Mouse (Mus musculus) Patski (cell line): Measurements from ENCODE around the gene Gnptab. TPM values are rescaled to one million over a fixed set of nuclear protein-coding genes. Genes with fewer than 3 reads are reported as not detected.
"Not testable (repeated sequence)": the region's sequence is repeated elsewhere in the genome, so short reads cannot be mapped to it uniquely, and the experiment has no call there.

ENCODE experiments used
- ATAC-seq: fragments of 100-300 bp; one replicate; pipeline ENCODE4 v1.8.0; 2021
- CTCF ChIA-PET: fragments of 350-600 bp; sonication (Branson Sonifier 250); formaldehyde crosslinking; loops from one replicate; lab custom pipeline; 2022; ENCODE audit warnings: inconsistent platforms; lab: Charles Lee
- POLR2A ChIA-PET: fragments of 350-600 bp; sonication (Branson Sonifier 250); formaldehyde crosslinking; loops from one replicate; lab custom pipeline; 2022; ENCODE audit warnings: antibody characterized with exemption, inconsistent platforms; lab: Charles Lee
- DNase-seq: peaks from one replicate; pipeline ENCODE4 v3.0.0-alpha.2; 2011; ENCODE audit warnings: low read depth, low spot score
- H3K27me3 ChIP-seq: fragments of 371-371 bp; one replicate; pipeline ENCODE4 v1.5.1; 2021
- CTCF ChIP-seq: fragments of 100-300 bp; IDR thresholded peaks from one replicate; pipeline ENCODE4 v1.5.1; 2021
- in situ Hi-C: fragments of 300-500 bp; cut with MboI; formaldehyde crosslinking; loops from 3 replicates; pipeline ENCODE4 v1.11.1; 2018; ENCODE audit warnings: low pct_unique_long_range_greater_than_20kb, mixed read lengths
- polyA plus RNA-seq: library from polyadenylated mRNA; unstranded; gene quantifications from one replicate; pipeline ENCODE4 v1.2.3, GENCODE M21; 2021

The Gnptab gene
- polyA plus RNA-seq, 1 experiment from 2014 or later, result 26.3 TPM

- CTCF ChIA-PET, result no interaction called here
- no peak for DNase-seq
- no peak for TF ChIP-seq CTCF
- H3K27me3 ChIP-seq, result no peaks in the 10 kb centered on the region
- ATAC-seq, result no peak
- in situ Hi-C loops, result loop anchor here (25.0 kb wide), 1 partner anchor 635 kb away; no protein-coding TSS in a partner anchor
- POLR2A ChIA-PET, result no interaction called here
These were observed 26.4 kb upstream of the Gnptab start for GRCm38 (mm10) chr10:88352549-88352948.

GRCm38 (mm10) chr10:88354599-88354998 is 24.3 kb upstream of the Gnptab start:
- in situ Hi-C loops, result loop anchor here (25.0 kb wide), 1 partner anchor 633 kb away; no protein-coding TSS in a partner anchor
- DNase-seq (no peak), ATAC-seq (no peak)
- no peaks in the 10 kb centered on the region for H3K27me3 ChIP-seq
- ChIA-PET POLR2A (no interaction called here), CTCF (interaction anchor here (1.5 kb wide), 1 partner anchor 9 kb away, joined by 4 read pairs; no protein-coding TSS in a partner anchor)
- no peak for TF ChIP-seq CTCF

DNA sequence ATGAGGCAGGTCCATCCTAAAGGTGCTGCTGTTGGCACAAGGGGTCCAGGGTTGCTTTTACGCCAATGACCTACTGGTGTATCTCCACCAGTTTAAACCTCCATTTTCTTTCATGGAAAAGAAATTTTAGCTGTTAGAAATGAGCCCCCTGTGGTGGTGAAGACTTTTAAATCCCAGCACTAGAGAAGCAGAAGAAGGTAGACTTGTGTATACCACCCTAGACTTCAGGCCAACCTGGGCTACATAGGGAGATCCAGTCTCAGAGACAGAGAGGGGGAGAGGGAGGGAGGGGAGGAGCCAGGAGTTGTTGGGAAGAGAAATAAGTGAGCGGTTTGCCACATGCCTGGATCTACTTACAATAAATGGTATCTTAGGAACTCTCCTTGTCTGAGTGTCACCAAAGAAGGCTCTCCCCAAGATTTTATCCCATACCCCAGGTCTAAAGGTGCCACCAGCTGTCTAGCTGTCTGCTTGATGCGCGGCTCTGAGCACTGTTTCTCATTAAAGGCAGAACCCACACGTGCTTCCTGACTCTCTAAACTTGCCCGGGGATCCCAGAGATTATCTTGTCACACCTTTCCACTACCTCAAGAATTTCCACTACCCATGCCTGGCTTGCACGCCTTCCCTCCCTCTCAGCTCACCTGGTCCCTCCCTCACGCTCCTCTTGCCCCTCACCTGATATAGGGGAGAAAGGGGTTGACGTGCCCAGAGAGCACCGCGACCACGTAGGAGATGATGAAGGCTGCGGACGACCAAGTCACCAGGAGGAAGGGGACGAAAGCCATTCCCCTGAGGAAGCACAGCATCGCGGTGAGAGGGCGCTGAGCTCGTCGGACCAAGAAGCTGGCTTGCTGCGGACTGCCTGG is 22.6 kb upstream of the Gnptab start:
- CTCF ChIA-PET, result interaction anchor here (1.4 to 1.8 kb wide), 3 partner anchors 11 to 777 kb away, joined by 4 to 5 read pairs (median 4); no protein-coding TSS in a partner anchor
- TF ChIP-seq CTCF, result no peak
- ATAC-seq (no peak), DNase-seq (no peak)
- POLR2A ChIA-PET, result no interaction called here
- no peaks in the 10 kb centered on the region for H3K27me3 ChIP-seq
- in situ Hi-C loops, result loop anchor here (25.0 kb wide), 1 partner anchor 631 kb away; no protein-coding TSS in a partner anchor

DNA sequence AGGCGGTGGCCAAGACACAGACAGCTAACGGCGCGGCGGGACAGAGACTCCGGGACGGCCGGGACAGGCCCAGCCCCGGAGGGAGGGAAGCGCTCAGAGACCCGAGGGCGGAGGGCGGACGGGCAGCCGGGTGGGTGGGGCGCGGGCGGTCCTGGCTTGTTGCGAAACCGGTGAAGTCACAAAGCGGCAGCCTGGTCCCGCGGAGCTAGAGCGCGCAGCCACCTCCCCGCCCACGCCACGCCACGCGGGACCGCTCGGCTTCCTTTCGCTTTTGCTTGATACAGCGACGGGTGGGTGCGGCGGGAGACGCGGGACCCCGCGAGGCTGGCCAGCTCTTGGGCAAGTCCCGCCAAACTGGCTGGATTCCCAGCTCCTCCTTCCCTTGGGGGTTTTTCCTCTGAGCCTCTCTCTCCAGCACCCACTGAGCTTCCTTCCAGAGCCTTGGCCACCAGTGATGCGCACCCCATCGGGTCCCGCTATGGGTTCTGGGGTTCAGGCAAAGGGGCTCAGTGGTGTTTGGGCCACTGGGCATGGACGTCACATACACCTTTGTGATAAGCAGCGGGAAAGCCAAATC is 21.9 kb upstream of the Gnptab start:
- in situ Hi-C loops, result loop anchor here (25.0 kb wide), 1 partner anchor 630 kb away; no protein-coding TSS in a partner anchor
- ChIA-PET POLR2A (no interaction called here), CTCF (interaction anchor here (1.1 to 1.8 kb wide), 3 partner anchors 22 to 778 kb away, joined by 3 to 5 read pairs (median 4); partner anchors contain the start of genes Dram1 and Gnptab)
- ATAC-seq (peak; percentile 91), DNase-seq (peak; percentile 10)
- TF ChIP-seq CTCF, result no peak
- no peaks in the 10 kb centered on the region for H3K27me3 ChIP-seq

GRCm38 (mm10) chr10:88362218-88362617 is 16.7 kb upstream of the Gnptab start:
- DNase-seq (no peak), ATAC-seq (no peak)
- no peak for TF ChIP-seq CTCF
- in situ Hi-C loops, result loop anchor here (25.0 kb wide), 1 partner anchor 625 kb away; no protein-coding TSS in a partner anchor
- CTCF ChIA-PET, result no interaction called here
- POLR2A ChIA-PET, result no interaction called here
- peaks cover 7% of the 10 kb centered on the region for H3K27me3 ChIP-seq

- DNase-seq (no peak), ATAC-seq (no peak)
- TF ChIP-seq CTCF, result no peak
- CTCF ChIA-PET, result no interaction called here
- in situ Hi-C loops, result loop anchor here (25.0 kb wide), 1 partner anchor 623 kb away; no protein-coding TSS in a partner anchor
- POLR2A ChIA-PET, result no interaction called here
- H3K27me3 ChIP-seq, result peaks cover 7% of the 10 kb centered on the region
These were observed 14.7 kb upstream of the Gnptab start for GRCm38 (mm10) chr10:88364221-88364620.

GRCm38 (mm10) chr10:88369233-88369632 is 9.7 kb upstream of the Gnptab start:
- DNase-seq (no peak), ATAC-seq (no peak)
- ChIA-PET CTCF (no interaction called here), POLR2A (no interaction called here)
- in situ Hi-C loops, result loop anchor here (25.0 kb wide), 1 partner anchor 618 kb away; no protein-coding TSS in a partner anchor
- no peak for TF ChIP-seq CTCF
- H3K27me3 ChIP-seq, result no peaks in the 10 kb centered on the region

DNA sequence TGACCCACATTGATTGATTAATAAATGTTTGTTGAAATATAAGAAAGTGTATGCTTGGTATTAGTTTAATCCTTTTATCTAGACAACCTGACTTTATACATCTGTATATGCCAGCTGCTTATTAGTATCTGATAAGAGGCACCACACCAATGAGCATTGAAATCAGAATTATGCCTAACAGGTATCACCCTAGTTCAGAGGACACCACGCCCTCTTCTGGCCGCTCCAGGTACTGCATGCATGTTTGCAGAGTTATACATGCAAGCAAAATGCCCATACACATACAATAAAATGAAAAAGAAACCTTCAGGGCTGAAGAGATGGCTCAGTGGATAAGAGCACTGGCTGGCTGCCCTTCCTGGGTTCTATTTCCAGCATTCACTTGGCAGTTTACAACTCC is 7.1 kb upstream of the Gnptab start:
- peak; percentile 64 for TF ChIP-seq CTCF
- no peak for DNase-seq
- CTCF ChIA-PET, result no interaction called here
- no peak for ATAC-seq
- H3K27me3 ChIP-seq, result no peaks in the 10 kb centered on the region
- in situ Hi-C loops, result loop anchor here (10.0 to 25.0 kb wide), 2 partner anchors 303 to 616 kb away; no protein-coding TSS in a partner anchor
- POLR2A ChIA-PET, result no interaction called here

DNA sequence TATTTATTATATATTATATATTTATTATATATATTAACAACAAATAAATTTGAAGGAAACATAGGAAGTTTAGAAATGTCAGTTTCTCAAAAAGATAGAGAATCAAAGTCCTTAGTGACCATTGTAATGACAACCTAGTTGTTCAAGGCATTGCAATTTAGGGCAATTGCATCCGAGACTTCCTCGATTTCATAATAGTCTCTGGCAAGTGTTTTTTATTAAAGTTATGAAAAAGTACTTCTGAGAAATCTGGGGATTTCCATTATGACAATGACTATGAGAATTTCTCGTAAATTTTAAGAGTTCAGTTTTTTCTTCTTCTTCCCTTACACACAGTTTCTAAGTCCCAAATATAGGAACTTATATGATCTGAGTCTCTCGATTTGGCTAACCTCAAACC is 6.5 kb upstream of the Gnptab start:
- ChIA-PET CTCF (no interaction called here), POLR2A (no interaction called here)
- no peak for TF ChIP-seq CTCF
- ATAC-seq (no peak), DNase-seq (no peak)
- in situ Hi-C loops, result loop anchor here (10.0 to 25.0 kb wide), 2 partner anchors 302 to 615 kb away; no protein-coding TSS in a partner anchor
- H3K27me3 ChIP-seq, result no peaks in the 10 kb centered on the region

GRCm38 (mm10) chr10:88372945-88373344 is 6.0 kb upstream of the Gnptab start:
- CTCF ChIA-PET, result interaction anchor here (1.0 kb wide), 1 partner anchor 56 kb away, joined by 3 read pairs; no protein-coding TSS in a partner anchor
- H3K27me3 ChIP-seq, DNase-seq, ATAC-seq, POLR2A ChIA-PET: not testable (repeated sequence)
- in situ Hi-C loops, result loop anchor here (10.0 to 25.0 kb wide), 2 partner anchors 302 to 614 kb away; no protein-coding TSS in a partner anchor
